Mouse (Mus musculus): ENCODE data around the gene Adam23. TPM values are rescaled to one million over a fixed set of nuclear protein-coding genes. Genes with fewer than 3 reads are reported as not detected.

Adam23 gene
- polyA plus RNA-seq, 1 experiment = 0.43 TPM

GRCm38 (mm10) chr1:63437529-63437928 is 8.2 kb upstream of the Adam23 start:
- H3K79me2 ChIP-seq (ENCODE audit: control insufficient read depth, insufficient read depth) = no peaks in the 10 kb centered on the region
- TF ChIP-seq TCF3 (IDR thresholded peaks at IDR 0.05; ENCODE audit: insufficient read length, low read depth) (no peak), MYOG (IDR thresholded peaks at IDR 0.05; ENCODE audit: control insufficient read depth in 1 of 3, insufficient read depth in 1 of 3, insufficient read length in 2 of 3, low read depth in 2 of 3) (no peak), POLR2AphosphoS2 (IDR thresholded peaks at IDR 0.05; ENCODE audit: insufficient read length, low read depth) (no peak)
- H3ac ChIP-seq (ENCODE audit: control insufficient read depth, insufficient read length) = no peak overlapping the region
- no peak overlapping the region for H3K4me3 ChIP-seq
- H3K36me3 ChIP-seq (ENCODE audit: control insufficient read depth, insufficient read depth) = no peaks in the 10 kb centered on the region
- H3K4me2 ChIP-seq (ENCODE audit: low read depth) = no peak overlapping the region
- peaks cover 4% of the 10 kb centered on the region for H3K27me3 ChIP-seq (ENCODE audit: control insufficient read depth, insufficient read depth, insufficient read length)

- no peak overlapping the region for H3K4me3 ChIP-seq
- no peak for TF ChIP-seq MYOG (IDR thresholded peaks at IDR 0.05; ENCODE audit: control insufficient read depth in 1 of 3, insufficient read depth in 1 of 3, insufficient read length in 2 of 3, low read depth in 2 of 3)
- TF ChIP-seq MAX (IDR thresholded peaks at IDR 0.05; ENCODE audit: low read depth) = no peak
- no peak for TF ChIP-seq USF1 (IDR thresholded peaks at IDR 0.05; ENCODE audit: low read depth)
- no peak for TF ChIP-seq SRF (IDR thresholded peaks at IDR 0.05; ENCODE audit: control insufficient read depth, insufficient read length, low read depth)
- TF ChIP-seq POLR2A (IDR thresholded peaks at IDR 0.05; ENCODE audit: insufficient read length, low read depth) = no peak
- TF ChIP-seq TCF12 (IDR thresholded peaks at IDR 0.05; ENCODE audit: insufficient read depth, poor library complexity, severe bottlenecking) = no peak
- TF ChIP-seq POLR2AphosphoS2 (IDR thresholded peaks at IDR 0.05; ENCODE audit: insufficient read length, low read depth) = no peak
- no peak for TF ChIP-seq TCF3 (IDR thresholded peaks at IDR 0.05; ENCODE audit: insufficient read length, low read depth)
- TF ChIP-seq MYOD1 (IDR thresholded peaks at IDR 0.05; ENCODE audit: control insufficient read depth in 1 of 3, insufficient read length in 2 of 3, low read depth in 2 of 3) = no peak
- no peak for TF ChIP-seq REST (IDR thresholded peaks at IDR 0.05; ENCODE audit: insufficient read depth, insufficient read length)
- no peak for TF ChIP-seq E2F4 (IDR thresholded peaks at IDR 0.05; ENCODE audit: insufficient read depth)
- TF ChIP-seq CEBPB (IDR thresholded peaks at IDR 0.05; ENCODE audit: insufficient read depth, poor library complexity, severe bottlenecking) = no peak
- peaks cover 19% of the 10 kb centered on the region for H3K27me3 ChIP-seq (ENCODE audit: control insufficient read depth, insufficient read depth, insufficient read length)
- H3K79me2 ChIP-seq (ENCODE audit: control insufficient read depth, insufficient read depth) = no peaks in the 10 kb centered on the region
- no peak overlapping the region for H3ac ChIP-seq (ENCODE audit: control insufficient read depth, insufficient read length)
- H3K4me2 ChIP-seq (ENCODE audit: low read depth) = no peak overlapping the region
- H3K36me3 ChIP-seq (ENCODE audit: control insufficient read depth, insufficient read depth) = no peaks in the 10 kb centered on the region
Observed at GRCm38 (mm10) chr1:63442186-63442585, 3.5 kb upstream of the Adam23 start.

DNA sequence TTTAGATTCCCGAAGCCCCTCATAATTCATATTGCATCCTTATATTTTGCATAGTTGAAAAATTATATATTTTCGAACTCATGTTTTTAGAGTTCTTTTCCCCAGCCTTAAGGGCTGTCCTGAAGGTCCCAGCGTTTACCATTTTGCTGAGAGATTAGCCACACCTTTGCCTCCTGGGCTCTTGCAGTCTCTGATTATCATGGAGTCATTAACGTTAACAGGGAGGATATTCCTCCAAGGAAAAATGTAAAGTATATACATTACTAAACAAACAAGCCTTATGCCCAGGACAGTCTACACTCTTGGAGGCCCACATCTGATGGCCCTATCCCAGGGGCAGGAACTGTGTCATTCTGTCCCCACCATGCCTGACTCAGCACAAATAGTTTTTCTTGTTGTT is 3.1 kb upstream of the Adam23 start:
- H3K79me2 ChIP-seq (ENCODE audit: control insufficient read depth, insufficient read depth) = no peaks in the 10 kb centered on the region
- no peak overlapping the region for H3K4me3 ChIP-seq
- peaks cover 19% of the 10 kb centered on the region for H3K27me3 ChIP-seq (ENCODE audit: control insufficient read depth, insufficient read depth, insufficient read length)
- H3ac ChIP-seq (ENCODE audit: control insufficient read depth, insufficient read length) = no peak overlapping the region
- TF ChIP-seq MAX (IDR thresholded peaks at IDR 0.05; ENCODE audit: low read depth) = no peak
- TF ChIP-seq TCF3 (IDR thresholded peaks at IDR 0.05; ENCODE audit: insufficient read length, low read depth) = no peak
- TF ChIP-seq E2F4 (IDR thresholded peaks at IDR 0.05; ENCODE audit: insufficient read depth) = no peak
- TF ChIP-seq SRF (IDR thresholded peaks at IDR 0.05; ENCODE audit: control insufficient read depth, insufficient read length, low read depth) = no peak
- no peak for TF ChIP-seq REST (IDR thresholded peaks at IDR 0.05; ENCODE audit: insufficient read depth, insufficient read length)
- TF ChIP-seq USF1 (IDR thresholded peaks at IDR 0.05; ENCODE audit: low read depth) = no peak
- TF ChIP-seq CEBPB (IDR thresholded peaks at IDR 0.05; ENCODE audit: insufficient read depth, poor library complexity, severe bottlenecking) = no peak
- H3K36me3 ChIP-seq (ENCODE audit: control insufficient read depth, insufficient read depth) = no peaks in the 10 kb centered on the region
- H3K4me2 ChIP-seq (ENCODE audit: low read depth) = no peak overlapping the region

DNA sequence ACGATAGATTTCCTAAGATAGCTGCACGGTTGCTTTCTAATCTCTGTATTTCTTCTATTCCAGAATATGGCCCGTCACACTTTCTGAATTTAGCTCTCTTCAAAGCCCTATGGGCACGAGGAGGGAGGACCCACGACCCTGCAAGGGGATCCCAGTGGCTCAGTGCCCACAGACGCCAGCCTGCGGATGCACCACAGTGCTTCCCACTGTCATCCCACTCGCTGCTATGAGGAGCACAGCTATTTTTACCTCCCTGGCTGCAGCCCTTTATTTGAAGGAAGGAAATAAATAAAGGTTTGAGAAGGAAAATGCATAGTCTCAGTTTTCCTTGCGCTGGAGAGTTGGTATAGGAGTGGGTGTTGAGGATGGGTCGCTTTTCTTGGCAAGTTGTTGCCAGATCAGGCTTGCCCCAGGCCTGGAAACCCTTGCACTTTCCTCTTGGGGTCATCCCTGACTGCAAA is 512 bp upstream of the Adam23 start:
- Histone ChIP-seq H3K4me2 (ENCODE audit: low read depth) (no peak overlapping the region), H3K4me3 (no peak overlapping the region), H3K27me3 (ENCODE audit: control insufficient read depth, insufficient read depth, insufficient read length) (peaks cover 15% of the 10 kb centered on the region), H3K79me2 (ENCODE audit: control insufficient read depth, insufficient read depth) (no peaks in the 10 kb centered on the region), H3K36me3 (ENCODE audit: control insufficient read depth, insufficient read depth) (no peaks in the 10 kb centered on the region), H3ac (ENCODE audit: control insufficient read depth, insufficient read length) (no peak overlapping the region)
- TF ChIP-seq POLR2A (IDR thresholded peaks at IDR 0.05; ENCODE audit: insufficient read length, low read depth) = no peak
- TF ChIP-seq SRF (IDR thresholded peaks at IDR 0.05; ENCODE audit: control insufficient read depth, insufficient read length, low read depth) = no peak
- no peak for TF ChIP-seq REST (IDR thresholded peaks at IDR 0.05; ENCODE audit: insufficient read depth, insufficient read length)
- TF ChIP-seq TCF12 (IDR thresholded peaks at IDR 0.05; ENCODE audit: insufficient read depth, poor library complexity, severe bottlenecking) = no peak
- no peak for TF ChIP-seq MAX (IDR thresholded peaks at IDR 0.05; ENCODE audit: low read depth)
- no peak for TF ChIP-seq CEBPB (IDR thresholded peaks at IDR 0.05; ENCODE audit: insufficient read depth, poor library complexity, severe bottlenecking)
- no peak for TF ChIP-seq POLR2AphosphoS2 (IDR thresholded peaks at IDR 0.05; ENCODE audit: insufficient read length, low read depth)
- TF ChIP-seq USF1 (IDR thresholded peaks at IDR 0.05; ENCODE audit: low read depth) = no peak
- TF ChIP-seq E2F4 (IDR thresholded peaks at IDR 0.05; ENCODE audit: insufficient read depth) = no peak
- TF ChIP-seq MYOD1 (IDR thresholded peaks at IDR 0.05; ENCODE audit: control insufficient read depth in 1 of 3, insufficient read length in 2 of 3, low read depth in 2 of 3) = no peak
- no peak for TF ChIP-seq TCF3 (IDR thresholded peaks at IDR 0.05; ENCODE audit: insufficient read length, low read depth)
- no peak for TF ChIP-seq MYOG (IDR thresholded peaks at IDR 0.05; ENCODE audit: control insufficient read depth in 1 of 3, insufficient read depth in 1 of 3, insufficient read length in 2 of 3, low read depth in 2 of 3)

DNA sequence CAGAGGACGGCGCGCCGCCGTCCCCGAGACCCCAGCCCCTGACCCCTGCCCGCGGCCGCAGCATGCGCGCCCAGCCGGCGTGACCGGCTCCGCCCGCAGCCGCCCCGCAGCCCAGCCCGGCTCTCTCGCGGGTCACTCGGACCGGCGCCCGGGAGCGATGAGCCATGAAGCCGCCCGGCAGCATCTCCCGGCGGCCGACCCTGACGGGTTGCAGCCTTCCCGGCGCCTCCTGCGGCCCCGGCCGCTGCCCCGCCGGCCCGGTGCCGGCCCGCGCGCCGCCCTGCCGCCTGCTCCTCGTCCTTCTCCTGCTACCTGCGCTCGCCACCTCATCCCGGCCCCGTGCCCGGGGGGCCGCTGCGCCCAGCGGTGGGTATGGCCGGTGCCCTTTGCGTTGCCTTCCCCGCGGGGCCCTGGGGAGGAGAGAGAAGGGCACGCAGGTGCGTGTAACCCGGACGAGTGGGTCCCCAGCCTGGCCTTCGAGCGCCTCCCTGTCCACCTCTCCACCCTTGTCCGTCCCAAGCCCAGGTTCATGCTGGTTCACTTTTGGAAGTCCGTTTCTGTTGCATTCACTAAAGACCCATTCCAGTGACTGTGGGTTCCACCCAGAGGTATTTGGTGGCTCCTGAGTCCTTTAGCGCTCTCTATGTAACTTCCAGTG is 485 bp downstream of the Adam23 start:
- no peak overlapping the region for H3ac ChIP-seq (ENCODE audit: control insufficient read depth, insufficient read length)
- no peaks in the 10 kb centered on the region for H3K36me3 ChIP-seq (ENCODE audit: control insufficient read depth, insufficient read depth)
- peaks cover 15% of the 10 kb centered on the region for H3K27me3 ChIP-seq (ENCODE audit: control insufficient read depth, insufficient read depth, insufficient read length)
- no peak overlapping the region for H3K4me3 ChIP-seq
- H3K4me2 ChIP-seq (ENCODE audit: low read depth) = peak overlapping the region; percentile 24
- TF ChIP-seq MYOG (IDR thresholded peaks at IDR 0.05; ENCODE audit: control insufficient read depth in 1 of 3, insufficient read depth in 1 of 3, insufficient read length in 2 of 3, low read depth in 2 of 3) = no peak
- TF ChIP-seq E2F4 (IDR thresholded peaks at IDR 0.05; ENCODE audit: insufficient read depth) = no peak
- no peak for TF ChIP-seq CEBPB (IDR thresholded peaks at IDR 0.05; ENCODE audit: insufficient read depth, poor library complexity, severe bottlenecking)
- TF ChIP-seq POLR2A (IDR thresholded peaks at IDR 0.05; ENCODE audit: insufficient read length, low read depth) = no peak
- no peak for TF ChIP-seq MAX (IDR thresholded peaks at IDR 0.05; ENCODE audit: low read depth)
- no peak for TF ChIP-seq TCF3 (IDR thresholded peaks at IDR 0.05; ENCODE audit: insufficient read length, low read depth)
- no peak for TF ChIP-seq TCF12 (IDR thresholded peaks at IDR 0.05; ENCODE audit: insufficient read depth, poor library complexity, severe bottlenecking)
- no peak for TF ChIP-seq USF1 (IDR thresholded peaks at IDR 0.05; ENCODE audit: low read depth)
- no peak for TF ChIP-seq SRF (IDR thresholded peaks at IDR 0.05; ENCODE audit: control insufficient read depth, insufficient read length, low read depth)
- no peak for TF ChIP-seq REST (IDR thresholded peaks at IDR 0.05; ENCODE audit: insufficient read depth, insufficient read length)
- no peak for TF ChIP-seq POLR2AphosphoS2 (IDR thresholded peaks at IDR 0.05; ENCODE audit: insufficient read length, low read depth)
- no peak for TF ChIP-seq MYOD1 (IDR thresholded peaks at IDR 0.05; ENCODE audit: control insufficient read depth in 1 of 3, insufficient read length in 2 of 3, low read depth in 2 of 3)
- H3K79me2 ChIP-seq (ENCODE audit: control insufficient read depth, insufficient read depth) = no peaks in the 10 kb centered on the region

All from myocyte (in vitro differentiated cells).